In genomic region chr5:115632358-115632714, GRCm38 (mm10) we compare ENCODE assay signal across 8 mouse cellular contexts. TPM values are rescaled to one million over a fixed set of nuclear protein-coding genes. Genes with fewer than 3 reads are reported as not detected.
DNase-seq lines count a peak whose midpoint lies in the region; ATAC-seq and TF ChIP-seq lines count a peak whose summit lies in the region.

No protein-coding gene starts in this region.

- H3K36me3 ChIP-seq in forebrain, embryonic 13.5 days (ENCODE audit: poor library complexity, severe bottlenecking): peaks cover 5% of the 10 kb centered on the region; the same call in 1 of the 2 replicates
- peaks cover 3% of the 10 kb centered on the region for H3K36me3 ChIP-seq in kidney, embryonic 15.5 days
- no peaks in the 10 kb centered on the region for H3K36me3 ChIP-seq in testis, adult 2 months (ENCODE audit: control insufficient read depth, insufficient read depth, low read length)

- peak overlapping the region; percentile 83 for H3K9ac ChIP-seq in forebrain, embryonic 13.5 days
- H3K9ac ChIP-seq in kidney, embryonic 15.5 days: peak overlapping the region; percentile 81

- peak; percentile 38 for DNase-seq in right cerebral cortex, postnatal 4 days
- no peak for DNase-seq in right cerebral cortex, adult 18-20 months
- DNase-seq in brain, adult 2 months (ENCODE audit: low read depth, low spot score): peak; percentile 28
- peak; percentile 32 for DNase-seq in mesoderm, embryonic 11.5 days (ENCODE audit: low read depth, low spot score)
- DNase-seq in right cerebral cortex, adult 2 months (ENCODE audit: low spot score in 2 of 2): no peak

- H3K4me1 ChIP-seq in forebrain, embryonic 13.5 days: peaks cover 49% of the 10 kb centered on the region
- H3K4me1 ChIP-seq in kidney, embryonic 15.5 days: peaks cover 49% of the 10 kb centered on the region
- H3K4me1 ChIP-seq in testis, adult 2 months (ENCODE audit: control insufficient read depth, insufficient read depth, low read length): peaks cover 6% of the 10 kb centered on the region

- ATAC-seq in forebrain, embryonic 13.5 days: peak; percentile 11; the same call in 1 of the 2 replicates
- ATAC-seq in kidney, embryonic 15.5 days (replicated peaks; ENCODE audit: low FRiP score): peak; percentile 23; the same call in 1 of the 2 replicates

- H3K27ac ChIP-seq in forebrain, embryonic 13.5 days: 0 out of 2 replicates have a peak overlapping the region, but pooled peaks have one; percentile 85
- H3K27ac ChIP-seq in kidney, embryonic 15.5 days: peak overlapping the region; percentile 89
- no peak overlapping the region for H3K27ac ChIP-seq in testis, adult 2 months (ENCODE audit: control insufficient read depth, insufficient read depth, low read depth, low read length)

- TF ChIP-seq CTCF in testis, adult 2 months (IDR thresholded peaks at IDR 0.05; ENCODE audit: control insufficient read depth, insufficient read depth, insufficient replicate concordance, low read depth, low read length): no peak

- H3K4me3 ChIP-seq in forebrain, embryonic 13.5 days: peak overlapping the region; percentile 86
- H3K4me3 ChIP-seq in kidney, embryonic 15.5 days (replicated peaks): peak overlapping the region; percentile 91
- peak overlapping the region; percentile 89 for H3K4me3 ChIP-seq in testis, adult 2 months (ENCODE audit: control insufficient read depth, low read depth, low read length)

- peak overlapping the region; percentile 86 for H3K4me2 ChIP-seq in forebrain, embryonic 13.5 days
- peak overlapping the region; percentile 87 for H3K4me2 ChIP-seq in kidney, embryonic 15.5 days

- 2% methylated on average over 27 of the region's 30 CpGs for WGBS in forebrain, embryonic 13.5 days
- under 1% methylated on average over 30 of the region's 30 CpGs for WGBS in kidney, embryonic 15.5 days

- TF ChIP-seq POLR2A in testis, adult 2 months (IDR thresholded peaks at IDR 0.05; ENCODE audit: control insufficient read depth, low read depth, low read length): no peak

- H3K27me3 ChIP-seq in forebrain, embryonic 13.5 days: no peaks in the 10 kb centered on the region
- no peaks in the 10 kb centered on the region for H3K27me3 ChIP-seq in kidney, embryonic 15.5 days
- no peaks in the 10 kb centered on the region for H3K27me3 ChIP-seq in testis, adult 2 months (ENCODE audit: control insufficient read depth, insufficient read depth, low read length)

- H3K9me3 ChIP-seq in forebrain, embryonic 13.5 days (replicated peaks): no peaks in the 10 kb centered on the region
- no peaks in the 10 kb centered on the region for H3K9me3 ChIP-seq in kidney, embryonic 15.5 days (replicated peaks)

RNA-seq across cellular contexts. Expression of gene Rab35, which starts 0.6 kb away (rescaled TPM):
- polyA plus RNA-seq in forebrain, embryonic 13.5 days (2015; fragmentation: Nextera tagmentation; extraction: Ambion mirVana): 10.6 and 12.1 TPM in 2 replicates
- polyA plus RNA-seq in kidney, embryonic 15.5 days (2015; fragmentation: Nextera tagmentation; extraction: Ambion mirVana): 16.0 and 16.2 TPM in 2 replicates
- polyA plus RNA-seq in testis, adult 2 months (2012; rRNA removed): 14.9 and 15.4 TPM in 2 replicates

Comparison
In these comparisons a context has a peak if more than half of its experiments do, and no peak if none do; other contexts are left out.
1. DNase-seq: peak in right cerebral cortex, postnatal 4 days (single experiment), brain, adult 2 months (single experiment) and mesoderm, embryonic 11.5 days (single experiment); none in right cerebral cortex, adult 18-20 months (single experiment) and right cerebral cortex, adult 2 months (0 of 2).
2. Peak in every context shown above with its lines, with median percentiles within 50 percentile points of each other: H3K4me3 ChIP-seq.